Mouse (Mus musculus) megakaryocyte-erythroid progenitor cell, adult 5-6 weeks (primary cell): ENCODE measurements around the gene Notum. TPM values are rescaled to one million over a fixed set of nuclear protein-coding genes. Genes with fewer than 3 reads are reported as not detected.
A peak's percentile ranks its signal among the peaks of the same experiment; 100 is the strongest.
"Not testable (repeated sequence)": the region's sequence is repeated elsewhere in the genome, so short reads cannot be mapped to it uniquely, and the experiment has no call there.

Experiments
- ATAC-seq: replicated peaks from 2 replicates; pipeline ENCODE4 v1.8.0; 2016; ENCODE audit warnings: mild to moderate bottlenecking, inconsistent platforms; ENCODE audit not compliant: severe bottlenecking, poor library complexity, low FRiP score, low TSS enrichment
- total RNA-seq, 2 experiments: library from RNA; stranded (forward) in 1 of 2; stranded (reverse) in 1 of 2; fragments of 200-1000, 215-1000 nt in 1 of 2; fragments of >200 nt in 1 of 2; fragmentation: Nextera tagmentation in 1 of 2; gene quantifications; 2 replicates each; pipeline ENCODE4 v1.2.3; 2014 to 2017

Notum gene
- total RNA-seq, 2 experiments from 2014 or later: not detected

GRCm38 (mm10) chr11:120679909-120680308, 18.9 kb upstream of the Notum start:
- ATAC-seq: peak; percentile 80

- ATAC-seq: no peak
Measured at GRCm38 (mm10) chr11:120676951-120677350, 16.0 kb upstream of the Notum start.

DNA sequence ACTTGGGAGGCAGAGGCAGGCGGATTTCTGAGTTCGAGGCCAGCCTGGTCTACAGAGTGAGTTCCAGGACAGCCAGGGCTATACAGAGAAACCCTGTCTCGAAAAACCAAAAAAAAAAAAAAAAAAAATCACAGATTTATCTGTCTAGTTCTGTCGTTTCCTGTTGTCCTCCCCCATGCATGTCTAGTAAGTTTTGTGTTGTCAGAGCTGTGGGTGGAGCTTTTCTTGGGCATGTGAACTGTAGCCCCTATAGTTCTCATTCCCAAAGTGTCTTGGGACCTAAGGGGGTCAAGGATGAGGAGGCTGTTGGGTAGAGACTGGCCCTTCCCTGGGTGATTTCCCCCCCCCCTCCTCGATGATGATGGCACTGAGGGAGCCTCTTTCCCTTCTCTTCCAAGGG, 14.9 kb upstream of the Notum start:
- not testable (repeated sequence) for ATAC-seq

- ATAC-seq: peak; percentile 36
Measured at GRCm38 (mm10) chr11:120673594-120674122, 12.7 kb upstream of the Notum start.

- peak; percentile 95 for ATAC-seq
Measured at GRCm38 (mm10) chr11:120672687-120673593, 12.0 kb upstream of the Notum start, which contains the start of gene Aspscr1. TSS of gene Aspscr1 (plus strand) at chr11:120672973.

DNA sequence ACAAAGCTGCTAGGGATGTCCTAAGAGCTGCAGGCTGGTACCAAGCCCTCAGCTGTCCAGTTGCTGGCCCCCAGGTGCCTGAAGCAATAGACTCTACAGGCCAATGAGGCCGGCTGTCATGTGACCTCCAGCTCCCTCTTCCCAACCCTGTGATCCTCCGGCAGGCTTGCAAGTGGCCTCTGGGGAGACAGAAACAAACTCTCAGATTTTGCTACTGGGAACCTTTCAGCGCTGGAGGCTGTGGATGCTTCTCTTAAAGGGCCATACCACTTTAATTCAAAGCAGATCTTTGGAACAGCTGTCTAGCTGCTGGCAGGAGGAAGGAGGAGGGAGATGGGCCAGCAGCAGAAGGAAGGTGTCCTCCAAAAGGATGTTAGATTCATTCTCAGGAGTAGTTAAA, 5.6 kb upstream of the Notum start:
- ATAC-seq: no peak

DNA sequence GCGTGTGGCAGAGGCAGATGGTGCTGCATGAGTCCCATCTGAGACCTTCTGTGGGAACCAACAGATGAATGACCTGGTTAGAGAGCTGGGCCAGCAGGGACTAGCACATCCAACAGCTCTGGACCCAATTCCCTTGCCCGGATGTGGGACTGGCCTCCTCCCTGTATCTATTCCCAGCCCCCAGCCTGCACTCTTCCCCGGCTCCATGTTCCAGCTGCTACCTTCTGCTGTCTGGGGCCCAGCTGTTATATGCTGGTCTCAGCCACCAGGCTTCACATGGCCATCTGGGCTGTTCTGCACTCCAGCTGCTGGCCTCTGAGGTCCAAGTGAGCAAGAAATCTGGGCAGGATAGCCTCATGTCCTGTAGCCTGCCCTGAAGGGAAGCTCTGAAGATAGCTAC, 4.4 kb upstream of the Notum start:
- no peak for ATAC-seq

GRCm38 (mm10) chr11:120663714-120664113, 2.7 kb upstream of the Notum start:
- ATAC-seq: no peak

- no peak for ATAC-seq
Measured at GRCm38 (mm10) chr11:120662759-120663158, 1.8 kb upstream of the Notum start.

DNA sequence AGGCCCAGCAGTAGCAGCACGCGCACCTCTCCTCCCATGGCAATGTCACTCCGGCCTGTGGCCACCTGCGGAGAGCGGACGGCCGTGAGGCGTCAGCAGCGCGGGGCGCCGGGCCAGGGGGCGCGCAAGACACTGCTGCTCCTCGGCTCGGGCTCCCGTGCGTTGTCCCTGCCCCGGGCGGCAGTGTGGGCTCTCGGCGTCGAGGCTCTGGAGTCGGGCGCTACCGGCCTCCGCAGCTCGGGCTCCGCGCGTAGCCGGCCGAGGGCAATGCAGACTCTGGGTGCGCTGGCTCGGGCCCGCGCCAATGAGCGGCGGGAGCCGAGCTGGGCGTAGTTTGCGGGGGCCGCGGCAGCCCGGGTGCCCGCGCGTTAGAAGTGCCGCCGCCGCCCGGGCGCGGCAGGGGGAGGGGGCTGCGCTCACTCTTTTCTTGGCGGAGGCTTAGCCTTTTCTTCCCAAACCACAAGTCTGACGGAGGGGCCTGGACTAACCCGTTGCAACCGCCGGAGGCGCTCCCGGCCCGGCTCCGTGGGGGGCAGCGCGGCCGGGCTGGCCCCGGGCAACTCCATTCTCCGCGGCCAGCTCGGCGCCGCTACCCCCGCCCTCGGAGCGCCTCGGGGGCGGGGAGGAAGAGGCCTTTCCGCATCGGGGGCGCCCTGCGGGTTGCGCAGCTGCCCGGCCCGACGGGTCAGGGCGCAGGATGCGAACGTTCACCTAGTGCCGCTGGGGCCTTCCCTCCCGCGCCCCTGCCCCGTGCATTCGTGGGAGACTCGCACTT, 487 bp downstream of the Notum start:
- no peak for ATAC-seq

- no peak for ATAC-seq
Measured at GRCm38 (mm10) chr11:120659509-120660300, 1.3 kb downstream of the Notum start.

GRCm38 (mm10) chr11:120658876-120659410, 2.0 kb downstream of the Notum start:
- peak; percentile 68 for ATAC-seq

DNA sequence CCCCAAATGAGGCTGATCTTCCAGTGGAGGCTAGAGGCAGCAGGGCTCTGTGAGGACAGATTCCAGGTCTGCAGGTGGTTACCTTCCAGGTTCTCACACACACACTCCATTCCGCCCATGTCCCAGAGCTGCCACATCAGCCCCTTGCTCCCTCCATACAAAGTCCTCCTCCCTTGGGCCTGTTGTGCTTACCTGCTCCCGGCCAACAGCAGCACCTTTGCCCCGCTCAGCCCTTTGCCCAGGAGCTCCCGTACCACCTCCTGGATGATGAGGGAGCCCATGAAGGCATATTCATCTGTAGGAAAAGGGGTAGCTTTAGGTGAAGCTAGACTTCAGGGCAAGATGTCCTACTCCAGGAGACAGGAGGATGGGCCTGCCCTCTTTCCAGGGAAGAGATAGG, 3.7 kb downstream of the Notum start:
- ATAC-seq: no peak

GRCm38 (mm10) chr11:120654741-120655140, 6.2 kb downstream of the Notum start:
- ATAC-seq: no peak

DNA sequence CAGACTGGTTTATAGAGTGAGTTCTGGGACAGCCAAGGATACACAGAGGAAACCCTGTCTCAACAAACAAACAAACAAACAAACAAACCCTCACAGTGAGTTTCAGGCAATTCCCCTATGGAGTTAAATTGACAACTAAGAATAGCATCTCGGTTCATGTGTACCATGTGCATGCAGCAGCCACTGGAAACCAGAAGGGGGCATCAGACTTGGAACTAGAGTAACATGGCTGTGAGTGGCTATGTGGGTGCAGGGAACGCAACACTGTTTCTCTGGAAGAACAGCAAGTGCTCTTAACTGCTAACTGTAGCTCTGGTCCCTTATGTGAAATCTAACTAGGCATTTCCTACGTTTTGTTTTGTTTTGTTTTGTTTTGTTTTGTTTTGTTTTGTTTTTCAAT, 9.1 kb downstream of the Notum start:
- ATAC-seq: no peak

- no peak for ATAC-seq
Measured at GRCm38 (mm10) chr11:120648001-120648476, 12.9 kb downstream of the Notum start, which contains the start of gene Myadml2. TSS of gene Myadml2 (minus strand) at chr11:120648158.

DNA sequence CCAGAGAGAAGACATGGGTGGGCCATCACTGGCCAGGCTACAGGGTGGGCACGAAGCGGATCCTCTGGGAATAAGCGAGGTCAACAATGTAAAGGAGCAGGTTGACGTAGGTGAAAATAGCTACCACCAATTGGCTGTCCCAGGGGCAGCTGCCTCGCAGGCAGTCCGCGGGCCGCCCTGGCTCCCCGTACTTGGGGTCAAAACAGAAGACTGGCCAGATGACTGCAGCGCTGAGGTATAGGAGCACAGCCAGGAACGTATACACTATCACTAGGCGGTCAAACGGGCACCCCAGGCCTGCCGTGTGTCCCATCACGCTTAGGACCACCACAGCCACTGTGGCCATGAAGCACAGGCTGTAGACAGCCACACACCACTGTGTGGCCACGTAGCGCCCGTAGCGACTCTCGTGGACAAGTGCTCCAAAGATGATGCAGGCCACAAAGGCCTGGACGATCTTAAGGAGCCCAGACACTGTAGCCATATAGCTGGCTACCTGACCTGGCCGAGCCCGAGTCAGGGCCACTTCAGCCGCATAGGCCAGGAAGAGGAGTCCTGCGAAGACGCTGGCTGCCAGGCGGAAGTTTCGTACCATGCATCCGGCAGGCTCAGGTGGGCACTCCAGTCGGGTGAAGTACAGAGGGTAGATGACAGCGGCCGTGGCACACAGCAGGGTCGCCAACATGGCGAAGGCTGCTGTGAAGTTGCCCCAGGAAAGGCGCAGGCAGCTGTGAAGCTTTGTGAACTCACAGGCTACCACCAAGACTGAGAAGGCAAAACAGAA, 13.7 kb downstream of the Notum start:
- no peak for ATAC-seq

GRCm38 (mm10) chr11:120643601-120643987, 17.4 kb downstream of the Notum start, which contains the start of gene Pycr1:
TSS of gene Pycr1 (minus strand) at chr11:120643769.
- peak; percentile 97 for ATAC-seq
